Mouse (Mus musculus) lung, adult 2 months (tissue): Measurements from ENCODE around the gene Zdhhc11. TPM values are rescaled to one million over a fixed set of nuclear protein-coding genes. Genes with fewer than 3 reads are reported as not detected.

Experiments used
- DNase-seq: peaks from one replicate; pipeline ENCODE4 v3.0.0; 2022
- H3K4me1 ChIP-seq: fragments of 200-500 bp; 2 replicates; pipeline ENCODE4 v1.6.1; 2011; ENCODE audit warnings: low read length; ENCODE audit not compliant: control insufficient read depth, insufficient read depth
- H3K4me3 ChIP-seq: fragments of 200-500 bp; replicated peaks from 2 replicates; pipeline ENCODE3; 2011; ENCODE audit warnings: low read depth, mild to moderate bottlenecking, control low read depth, low read length; ENCODE audit errors: extremely low read depth
- CTCF ChIP-seq: fragments of 200-500 bp; IDR thresholded peaks from 2 replicates; pipeline ENCODE4 v1.5.1; 2011; ENCODE audit warnings: mild to moderate bottlenecking, low read length, control low read depth; ENCODE audit not compliant: insufficient read depth
- POLR2A ChIP-seq: fragments of 200-500 bp; IDR thresholded peaks from 2 replicates; pipeline ENCODE4 v1.6.1; 2011; ENCODE audit warnings: low read depth, mild to moderate bottlenecking, control low read depth, low read length, borderline replicate concordance; ENCODE audit errors: extremely low read depth
- WGBS: fragments of 180-500 bp; shearing (Covaris S2); methylation state at CpG from one replicate; pipeline ENCODE4 v1.1.7; 2018; 5-methylcytosine and 5-hydroxymethylcytosine counted together
- polyA plus RNA-seq: library from polyadenylated mRNA; depleted of rRNA; stranded (reverse); fragments of >200 nt; gene quantifications from 2 replicates; pipeline ENCODE4 v1.2.3, GENCODE M21; 2012

Gene Zdhhc11
- polyA plus RNA-seq, 1 experiment = not detected

- Histone ChIP-seq H3K4me1 (no peaks in the 10 kb centered on the region), H3K4me3 (no peak overlapping the region)
- DNase-seq = no peak
- WGBS = 82% methylated on average over 4 of the region's 4 CpGs
- peak; percentile 51 for TF ChIP-seq CTCF
- TF ChIP-seq POLR2A = no peak
Observed at GRCm38 (mm10) chr13:73961177-73961576, 2.5 kb upstream of the Zdhhc11 start.

DNA sequence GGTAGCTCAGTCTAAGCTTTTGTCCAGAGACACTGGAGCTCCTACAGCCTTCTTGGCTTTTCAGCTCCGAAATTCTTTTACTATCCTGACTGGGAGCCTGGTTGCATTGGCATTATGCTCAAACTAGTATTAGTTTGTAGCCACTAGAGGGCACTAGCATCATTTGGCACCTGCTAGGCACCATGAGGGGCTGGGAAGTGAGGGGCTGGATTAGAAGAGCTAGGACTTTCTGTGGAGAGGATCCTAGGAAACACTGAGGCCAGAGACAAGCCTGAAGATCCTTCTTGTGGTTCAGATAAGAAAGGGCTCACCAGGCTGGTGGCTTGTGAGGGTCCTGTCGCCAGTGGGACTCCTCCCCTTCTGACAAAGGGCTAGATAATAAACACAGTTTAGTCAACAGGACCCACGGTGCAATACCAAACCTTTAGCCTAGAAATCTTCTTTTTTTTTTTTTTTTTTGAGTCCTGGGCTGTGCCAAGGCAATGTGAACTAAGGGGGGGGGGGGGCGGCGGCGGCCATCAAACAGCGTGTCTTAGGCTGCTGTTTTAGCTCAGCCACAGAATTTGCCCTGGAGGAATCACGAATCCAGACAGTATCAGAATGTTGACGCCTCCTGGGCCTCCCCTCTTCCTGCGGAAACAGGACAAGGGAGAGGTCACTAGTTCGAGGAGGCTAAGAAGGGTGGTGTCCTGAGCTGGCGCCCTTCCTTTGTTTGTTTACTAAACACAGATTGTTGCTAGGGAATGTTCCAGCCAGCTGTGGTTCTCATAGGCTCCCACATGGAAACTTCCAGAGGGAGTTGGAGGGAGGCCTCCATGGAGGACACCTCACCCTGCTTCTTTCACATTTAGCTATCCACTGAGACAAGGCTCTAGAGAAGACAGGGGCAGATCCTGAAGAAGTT is 7.1 kb downstream of the Zdhhc11 start:
- TF ChIP-seq POLR2A = no peak
- peak; percentile 78 for TF ChIP-seq CTCF
- WGBS = 11% methylated on average over 12 of the region's 12 CpGs
- peak; percentile 69 for DNase-seq
- Histone ChIP-seq H3K4me3 (peak overlapping the region; percentile 50), H3K4me1 (peaks cover 3% of the 10 kb centered on the region; the same call in 1 of the 2 replicates)

DNA sequence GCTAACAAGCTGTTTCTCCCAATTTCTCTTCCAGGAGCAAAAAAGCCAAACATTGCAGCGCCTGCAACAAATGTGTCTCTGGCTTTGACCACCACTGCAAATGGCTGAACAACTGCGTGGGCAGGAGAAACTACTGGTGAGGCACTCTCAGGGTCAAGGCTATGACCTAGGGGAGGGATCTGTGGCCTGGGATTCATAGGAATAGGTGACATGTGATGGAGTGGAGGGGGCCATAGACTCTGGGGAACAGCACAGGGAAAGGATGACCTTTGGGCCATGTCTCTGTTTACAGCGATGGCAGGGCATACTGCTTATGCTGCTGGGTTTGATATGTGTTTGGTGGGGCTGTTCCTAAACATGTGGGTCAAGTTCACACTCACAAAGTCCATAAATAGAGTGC is 10.9 kb downstream of the Zdhhc11 start:
- Histone ChIP-seq H3K4me1 (peaks cover 3% of the 10 kb centered on the region; the same call in 1 of the 2 replicates), H3K4me3 (no peak overlapping the region)
- TF ChIP-seq CTCF (no peak), POLR2A (no peak)
- DNase-seq = no peak
- 77% methylated on average over 3 of the region's 3 CpGs for WGBS

DNA sequence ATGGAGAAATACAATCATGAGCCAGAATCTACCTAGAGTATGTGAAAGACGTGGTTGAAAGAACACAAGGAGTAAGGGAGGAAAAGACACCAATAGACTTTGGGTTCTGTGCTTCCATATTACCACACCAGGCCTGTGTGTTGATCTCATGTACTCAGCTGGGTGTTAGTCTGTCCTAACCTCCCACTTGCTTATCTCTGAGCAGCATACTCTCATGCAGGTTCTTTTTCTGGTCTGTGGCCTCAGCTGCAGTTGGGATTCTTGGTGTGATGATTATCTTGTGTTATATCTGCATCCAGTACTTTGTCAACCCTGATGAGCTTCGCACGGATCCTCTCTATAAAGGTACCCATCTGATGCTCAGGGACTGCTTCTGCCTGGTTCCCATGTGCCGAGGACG is 13.3 kb downstream of the Zdhhc11 start:
- no peak for DNase-seq
- TF ChIP-seq POLR2A (no peak), CTCF (no peak)
- WGBS = 82% methylated on average over 5 of the region's 5 CpGs

DNA sequence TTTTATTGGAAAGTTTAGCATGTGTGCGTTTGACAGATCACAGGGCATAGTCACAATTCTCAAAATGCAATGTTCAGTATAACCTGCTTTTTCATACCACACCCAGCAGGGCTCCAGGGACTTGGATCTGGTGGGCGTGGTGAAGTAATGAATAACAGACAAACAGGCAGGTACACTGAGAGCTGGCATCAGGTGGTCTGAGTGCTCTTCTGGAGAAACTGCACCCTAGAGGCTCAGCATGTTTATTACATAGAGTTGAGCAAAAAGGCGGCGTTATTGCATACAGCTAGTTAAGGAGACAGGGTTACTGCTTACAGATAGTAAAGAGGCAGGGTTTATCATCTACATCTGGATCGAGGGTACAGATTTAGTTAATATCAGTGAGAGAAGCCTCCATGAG is 26.7 kb downstream of the Zdhhc11 start:
- TF ChIP-seq CTCF (no peak), POLR2A (no peak)
- 73% methylated on average over 5 of the region's 5 CpGs for WGBS
- no peak overlapping the region for H3K4me3 ChIP-seq
- H3K4me1 ChIP-seq = no peaks in the 10 kb centered on the region
- no peak for DNase-seq

More for the DNA sequence above, 13.3 kb downstream of the Zdhhc11 start:
- Histone ChIP-seq H3K4me1 (no peaks in the 10 kb centered on the region), H3K4me3 (no peak overlapping the region)

DNA sequence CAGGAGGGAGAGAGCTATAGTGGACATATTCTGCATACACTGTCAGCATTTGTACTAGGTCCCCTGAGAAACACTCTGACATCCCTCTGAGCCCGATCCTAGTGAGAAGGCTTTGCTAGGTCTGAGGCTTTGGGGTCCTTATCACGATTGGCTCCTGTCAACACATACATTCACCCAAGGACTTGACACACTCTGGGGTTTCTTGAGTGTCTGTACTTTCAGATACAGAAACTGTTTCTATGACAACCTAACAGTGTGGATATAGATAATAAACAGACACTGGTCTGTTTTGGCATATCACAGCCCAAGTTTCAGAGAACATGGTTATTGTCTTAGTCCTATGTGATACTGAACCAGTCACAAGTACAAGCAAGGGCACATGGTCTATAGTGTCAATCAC is 27.1 kb downstream of the Zdhhc11 start:
- WGBS = 45% methylated on average over 2 of the region's 2 CpGs

DNA sequence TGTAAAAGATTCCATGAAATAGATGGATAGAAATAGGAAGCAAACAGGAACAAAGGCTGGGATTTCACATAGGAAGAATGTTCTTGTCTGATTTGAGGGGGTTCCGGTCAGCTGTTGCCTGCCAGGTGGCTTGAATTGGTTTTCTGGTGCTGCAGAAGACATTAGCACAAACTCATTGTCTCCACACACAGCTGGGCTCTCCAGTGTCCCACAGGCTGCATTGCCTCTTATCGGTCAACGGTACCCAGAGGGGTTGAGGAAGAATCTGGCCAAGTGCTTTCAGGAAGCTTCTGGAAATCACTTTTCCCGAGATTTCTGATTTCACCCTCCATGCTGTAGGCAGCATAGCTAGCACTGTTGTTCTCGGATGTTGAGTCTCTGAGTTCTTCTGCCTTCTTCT is 27.6 kb downstream of the Zdhhc11 start:
- no peaks in the 10 kb centered on the region for H3K4me1 ChIP-seq
- TF ChIP-seq CTCF (no peak), POLR2A (no peak)
- WGBS = 67% methylated on average over 5 of the region's 5 CpGs
- H3K4me3 ChIP-seq = no peak overlapping the region
- no peak for DNase-seq

More for the DNA sequence above, 27.1 kb downstream of the Zdhhc11 start:
- Histone ChIP-seq H3K4me1 (no peaks in the 10 kb centered on the region), H3K4me3 (no peak overlapping the region)
- DNase-seq = no peak
- no peak for TF ChIP-seq CTCF
- no peak for TF ChIP-seq POLR2A

DNA sequence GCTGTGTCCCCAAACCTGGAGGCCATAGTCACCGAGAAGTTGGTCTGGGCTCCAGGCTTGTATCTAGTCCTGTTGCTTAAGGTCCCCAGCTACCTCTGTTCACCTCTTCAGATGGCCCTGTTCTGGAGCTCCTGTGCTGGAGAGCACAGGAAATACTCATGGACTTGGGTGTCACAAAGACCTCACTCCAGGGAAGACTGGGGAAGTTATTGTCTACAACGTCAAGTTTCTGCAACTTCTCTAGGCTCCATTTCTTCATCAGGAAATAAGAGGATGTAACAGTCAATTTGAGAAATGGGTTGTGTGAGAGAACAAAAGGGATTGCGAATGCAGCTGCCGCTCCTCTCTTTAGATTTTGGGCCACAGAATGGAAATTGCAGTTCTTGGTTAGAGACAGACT is 32.8 kb downstream of the Zdhhc11 start:
- 63% methylated on average over 4 of the region's 4 CpGs for WGBS
- Histone ChIP-seq H3K4me3 (no peak overlapping the region), H3K4me1 (no peaks in the 10 kb centered on the region)
- DNase-seq = no peak
- TF ChIP-seq POLR2A (no peak), CTCF (no peak)

- TF ChIP-seq CTCF (no peak), POLR2A (no peak)
- no peak for DNase-seq
- H3K4me3 ChIP-seq = no peak overlapping the region
- H3K4me1 ChIP-seq = no peaks in the 10 kb centered on the region
Observed at GRCm38 (mm10) chr13:74000519-74000918, 36.9 kb downstream of the Zdhhc11 start.

DNA sequence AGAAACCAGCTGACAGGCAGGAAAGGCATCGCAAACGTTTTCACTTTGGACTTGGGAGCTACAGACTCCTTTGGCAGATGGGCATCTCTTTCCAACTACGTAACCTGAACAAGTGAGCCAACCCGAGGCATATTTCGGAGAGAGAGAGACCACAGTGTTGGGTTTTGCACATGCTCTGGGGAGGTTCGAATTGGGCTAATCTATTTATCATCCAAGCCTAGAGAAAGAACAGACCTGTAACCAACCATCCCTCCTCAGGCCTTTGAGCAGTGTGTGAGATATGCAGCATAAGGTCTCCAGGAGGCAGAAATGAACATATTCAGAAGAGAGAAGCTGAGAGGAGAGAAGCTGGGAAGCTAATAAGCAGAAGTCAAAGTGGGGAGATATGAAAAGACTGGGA is 37.3 kb downstream of the Zdhhc11 start:
- 81% methylated on average over 6 of the region's 6 CpGs for WGBS
- DNase-seq = no peak
- Histone ChIP-seq H3K4me1 (no peaks in the 10 kb centered on the region), H3K4me3 (no peak overlapping the region)
- TF ChIP-seq CTCF (no peak), POLR2A (no peak)
